Mouse (Mus musculus): ENCODE measurements around the gene Slc24a3.

Slc24a3 gene

GRCm38 (mm10) chr2:145420967-145421888, 253.7 kb downstream of the Slc24a3 start:
- in situ Hi-C loops (cut with MboI, MseI) = loop anchor here (10.0 kb wide), 1 partner anchor 1356 kb away; no protein-coding TSS in a partner anchor

DNA sequence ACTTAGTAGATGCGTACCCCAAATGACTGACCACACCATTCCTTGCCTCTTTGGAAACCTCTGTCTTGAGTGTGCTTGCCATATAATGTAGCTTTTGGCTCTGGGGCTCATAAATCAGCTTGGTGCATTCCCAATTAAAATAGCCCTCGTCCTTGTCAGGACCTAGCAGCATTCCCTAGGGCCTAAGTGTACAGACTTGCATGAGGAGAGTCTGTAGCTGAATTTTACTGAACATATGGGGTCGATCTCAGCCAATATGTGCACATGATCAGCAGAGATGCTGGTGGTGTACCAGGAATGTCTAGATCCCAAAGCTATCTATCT, 254.3 kb downstream of the Slc24a3 start:
- in situ Hi-C loops (cut with MboI, MseI) = loop anchor here (10.0 kb wide), 1 partner anchor 1357 kb away; no protein-coding TSS in a partner anchor

DNA sequence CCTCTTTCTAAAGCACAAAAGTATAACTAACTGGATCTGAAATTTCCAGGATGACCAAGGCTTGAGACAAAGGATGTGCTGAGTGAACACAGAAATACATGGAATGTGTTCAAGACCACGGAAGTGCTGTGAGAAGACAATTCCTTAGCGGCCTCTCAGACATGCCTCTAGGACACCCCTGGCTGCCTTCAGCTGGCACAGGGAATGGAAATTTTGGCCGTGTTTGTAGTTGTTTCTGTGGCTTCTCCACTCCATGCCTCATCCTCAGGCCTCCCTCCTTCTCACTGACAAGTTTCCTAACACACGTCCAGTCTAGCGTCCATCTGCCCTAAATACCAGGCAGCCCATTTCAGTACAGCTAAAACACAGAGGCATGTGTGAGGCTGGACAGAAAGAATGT, 262.4 kb downstream of the Slc24a3 start:
- in situ Hi-C loops (cut with MboI, MseI) = loop anchor here (10.0 kb wide), 1 partner anchor 1365 kb away; no protein-coding TSS in a partner anchor

DNA sequence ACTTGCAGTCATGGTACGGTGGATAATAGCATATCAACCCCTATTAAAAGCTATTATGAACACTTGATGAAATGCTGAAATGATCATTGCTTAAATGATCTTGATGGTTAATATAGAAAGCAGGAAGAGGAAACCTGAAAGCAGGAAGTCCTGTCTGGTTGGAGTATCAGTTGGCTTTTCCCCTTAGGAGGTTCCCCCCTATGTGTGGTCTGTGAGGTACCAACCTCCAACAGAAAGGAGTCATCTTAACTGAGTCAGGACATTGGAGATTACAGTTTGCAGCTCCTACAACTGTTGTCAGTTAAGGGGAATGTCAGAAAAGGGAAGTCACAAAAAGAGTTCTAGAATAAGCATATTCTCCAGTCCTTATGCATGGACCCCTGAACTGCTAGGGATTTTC, 266.5 kb downstream of the Slc24a3 start:
- in situ Hi-C loops (cut with MboI, MseI) = no loop called here

DNA sequence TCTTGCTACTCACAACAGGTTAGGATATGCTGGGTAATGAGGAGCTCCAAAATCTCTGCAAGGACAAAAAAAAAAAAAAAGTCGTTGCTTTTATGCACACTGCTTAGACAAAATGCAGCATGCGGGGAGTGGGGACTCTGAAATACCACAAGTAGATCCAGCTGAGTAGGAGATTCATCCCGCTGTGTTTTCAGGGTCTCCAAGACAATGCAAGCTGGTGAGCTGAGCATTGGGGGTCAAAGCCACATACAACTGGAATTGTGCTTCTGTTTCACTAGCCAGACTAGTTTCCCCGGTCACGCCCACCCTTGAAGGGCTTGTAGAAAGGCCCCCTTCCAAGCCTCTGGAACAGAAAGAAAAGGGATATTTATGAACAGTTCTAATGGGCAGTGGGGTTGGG, 270.8 kb downstream of the Slc24a3 start:
- in situ Hi-C loops (cut with MboI, MseI) = no loop called here

- in situ Hi-C loops (cut with MboI, MseI) = no loop called here
Observed at GRCm38 (mm10) chr2:145439755-145440154, 272.2 kb downstream of the Slc24a3 start.

- in situ Hi-C loops (cut with MboI, MseI) = no loop called here
Observed at GRCm38 (mm10) chr2:145457106-145457747, 289.7 kb downstream of the Slc24a3 start.

- in situ Hi-C loops (cut with MboI, MseI) = no loop called here
Observed at GRCm38 (mm10) chr2:145460854-145461423, 293.4 kb downstream of the Slc24a3 start.

GRCm38 (mm10) chr2:145462253-145462652, 294.7 kb downstream of the Slc24a3 start:
- in situ Hi-C loops (cut with MboI, MseI) = no loop called here

GRCm38 (mm10) chr2:145468701-145469325, 301.3 kb downstream of the Slc24a3 start:
- in situ Hi-C loops (cut with MboI, MseI) = no loop called here

GRCm38 (mm10) chr2:145477484-145477883, 309.9 kb downstream of the Slc24a3 start:
- in situ Hi-C loops (cut with MboI, MseI) = no loop called here

GRCm38 (mm10) chr2:145479676-145480075, 312.1 kb downstream of the Slc24a3 start:
- in situ Hi-C loops (cut with MboI, MseI) = loop anchor here (10.0 kb wide), 1 partner anchor 175 kb away; no protein-coding TSS in a partner anchor

DNA sequence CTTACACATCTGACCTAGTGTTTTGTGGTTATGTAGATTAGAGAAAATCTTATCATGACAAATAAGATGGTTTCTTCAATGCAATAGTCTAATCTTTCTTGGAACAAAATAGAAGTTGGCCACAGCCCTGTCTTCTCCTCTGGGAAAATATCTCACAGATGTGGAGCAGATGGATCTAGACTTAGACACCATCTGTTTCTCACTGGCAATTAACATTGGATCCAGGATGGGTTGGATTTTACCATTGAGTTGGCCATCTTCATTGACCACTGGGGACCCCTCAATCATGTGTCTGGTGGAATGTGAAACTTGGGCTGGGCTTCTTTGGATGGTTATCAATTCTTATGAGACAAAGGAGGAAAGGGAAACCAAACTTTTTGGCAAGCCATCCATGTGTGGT, 332.7 kb downstream of the Slc24a3 start:
- in situ Hi-C loops (cut with MboI, MseI) = loop anchor here (25.0 kb wide), 1 partner anchor 863 kb away; no protein-coding TSS in a partner anchor

GRCm38 (mm10) chr2:145501472-145501871, 333.9 kb downstream of the Slc24a3 start:
- in situ Hi-C loops (cut with MboI, MseI) = loop anchor here (25.0 kb wide), 1 partner anchor 864 kb away; no protein-coding TSS in a partner anchor

GRCm38 (mm10) chr2:145507702-145508101, 340.1 kb downstream of the Slc24a3 start:
- in situ Hi-C loops (cut with MboI, MseI) = loop anchor here (25.0 kb wide), 1 partner anchor 870 kb away; no protein-coding TSS in a partner anchor

DNA sequence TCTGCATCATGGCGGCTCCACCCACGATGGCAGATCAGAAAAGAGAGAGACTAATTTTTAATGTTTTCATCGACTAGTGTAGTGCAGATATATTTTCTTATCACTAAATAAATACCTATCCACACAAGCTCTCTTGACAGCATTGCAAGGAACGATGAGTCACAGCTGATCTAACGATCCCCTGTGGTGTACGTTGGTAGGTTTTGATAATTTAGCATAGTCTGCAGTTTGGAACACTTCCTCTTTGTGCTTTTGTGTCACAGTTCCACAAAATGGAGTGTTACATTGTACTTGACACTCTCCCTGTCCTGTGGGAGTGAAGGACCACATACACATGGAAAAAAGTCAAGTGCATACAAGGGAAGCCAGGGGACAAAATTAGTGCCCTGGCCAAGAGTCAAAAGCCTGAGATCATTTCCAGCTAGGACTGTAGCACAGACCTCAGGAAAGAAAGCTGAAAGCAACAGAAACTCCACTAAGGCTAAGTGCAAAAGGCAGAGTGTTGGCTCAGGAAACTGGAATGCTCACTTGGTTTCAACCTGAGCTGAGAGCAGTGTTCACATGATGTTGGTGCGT, 343.2 kb downstream of the Slc24a3 start:
- in situ Hi-C loops (cut with MboI, MseI) = loop anchor here (25.0 kb wide), 1 partner anchor 873 kb away; no protein-coding TSS in a partner anchor

GRCm38 (mm10) chr2:145515956-145516355, 348.4 kb downstream of the Slc24a3 start:
- in situ Hi-C loops (cut with MboI, MseI) = loop anchor here (5.0 to 25.0 kb wide), 2 partner anchors 349 to 879 kb away; partner anchors contain the start of gene Slc24a3

- in situ Hi-C loops (cut with MboI, MseI) = loop anchor here (5.0 to 25.0 kb wide), 2 partner anchors 350 to 880 kb away; partner anchors contain the start of gene Slc24a3
Observed at GRCm38 (mm10) chr2:145517346-145517745, 349.8 kb downstream of the Slc24a3 start.

- in situ Hi-C loops (cut with MboI, MseI) = loop anchor here (10.0 to 25.0 kb wide), 2 partner anchors 885 to 1417 kb away; no protein-coding TSS in a partner anchor
Observed at GRCm38 (mm10) chr2:145522017-145522416, 354.5 kb downstream of the Slc24a3 start.

DNA sequence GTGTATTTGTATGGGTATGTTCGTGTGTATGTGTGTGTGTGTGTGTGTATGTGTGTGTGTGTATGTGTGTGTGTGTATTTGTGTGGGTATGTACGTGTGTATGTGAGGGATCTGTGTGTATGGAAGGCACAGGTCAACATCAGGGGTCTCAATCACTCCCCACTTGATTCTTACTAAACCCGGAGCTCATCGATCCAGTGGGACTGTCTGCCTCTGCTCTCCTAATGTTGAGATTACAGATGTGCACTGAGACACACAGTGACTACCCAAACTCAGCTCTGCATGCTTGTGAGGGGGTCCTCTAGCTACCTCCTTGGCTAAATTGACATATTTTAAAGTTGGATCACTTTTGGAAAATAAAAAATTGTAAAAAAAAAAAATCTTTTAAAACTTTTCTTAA, 355.8 kb downstream of the Slc24a3 start:
- in situ Hi-C loops (cut with MboI, MseI) = loop anchor here (10.0 to 25.0 kb wide), 2 partner anchors 886 to 1419 kb away; no protein-coding TSS in a partner anchor

GRCm38 (mm10) chr2:145527151-145527550, 359.6 kb downstream of the Slc24a3 start:
- in situ Hi-C loops (cut with MboI, MseI) = loop anchor here (10.0 kb wide), 1 partner anchor 1422 kb away; no protein-coding TSS in a partner anchor
